Mouse (Mus musculus) retina, postnatal 1 day (tissue): ENCODE measurements around the gene Boll.
A peak's percentile ranks its signal among the peaks of the same experiment; 100 is the strongest.
"Not testable (repeated sequence)": the region's sequence is repeated elsewhere in the genome, so short reads cannot be mapped to it uniquely, and the experiment has no call there.

Experiments used
- DNase-seq: peaks from one replicate; pipeline ENCODE4 v3.0.0-alpha.2; 2012

Boll gene

GRCm38 (mm10) chr1:55363044-55363565, at the start of gene Boll:
TSS of gene Boll (minus strand) at chr1:55363469.
- peak; percentile 84 for DNase-seq

GRCm38 (mm10) chr1:55412569-55412968, 49.3 kb upstream of the Boll start:
- DNase-seq: no peak

GRCm38 (mm10) chr1:55411079-55411478, 47.8 kb upstream of the Boll start:
- DNase-seq: no peak

GRCm38 (mm10) chr1:55410670-55411069, 47.4 kb upstream of the Boll start:
- DNase-seq: no peak

GRCm38 (mm10) chr1:55406531-55407375, 43.5 kb upstream of the Boll start:
- peak; percentile 56 for DNase-seq

GRCm38 (mm10) chr1:55406023-55406413, 42.7 kb upstream of the Boll start:
- DNase-seq: no peak

GRCm38 (mm10) chr1:55405272-55406022, 42.2 kb upstream of the Boll start, which contains the start of gene Plcl1:
TSS of gene Plcl1 (plus strand) at chr1:55405921.
- DNase-seq: peak; percentile 97

GRCm38 (mm10) chr1:55404439-55404838, 41.2 kb upstream of the Boll start:
- DNase-seq: peak; percentile 86

GRCm38 (mm10) chr1:55399891-55400290, 36.6 kb upstream of the Boll start:
- DNase-seq: peak; percentile 79

- peak; percentile 86 for DNase-seq
These were observed 20.0 kb upstream of the Boll start for GRCm38 (mm10) chr1:55383114-55383773.

- no peak for DNase-seq
These were observed 17.3 kb upstream of the Boll start for GRCm38 (mm10) chr1:55380527-55380926.

GRCm38 (mm10) chr1:55372626-55373025, 9.4 kb upstream of the Boll start:
- no peak for DNase-seq

- DNase-seq: peak; percentile 84
These were observed 317 bp upstream of the Boll start for GRCm38 (mm10) chr1:55363586-55363985.

GRCm38 (mm10) chr1:55362634-55363033, 635 bp downstream of the Boll start:
- DNase-seq: peak; percentile 9

- DNase-seq: not testable (repeated sequence)
These were observed 11.4 kb downstream of the Boll start for GRCm38 (mm10) chr1:55351914-55352313.

- DNase-seq: not testable (repeated sequence)
These were observed 37.8 kb downstream of the Boll start for GRCm38 (mm10) chr1:55325496-55325895.

- DNase-seq: peak; percentile 31
These were observed 62.2 kb downstream of the Boll start for GRCm38 (mm10) chr1:55301077-55301476.

- DNase-seq: no peak
These were observed 84.2 kb downstream of the Boll start for GRCm38 (mm10) chr1:55279081-55279480.

GRCm38 (mm10) chr1:55265447-55265846, 97.8 kb downstream of the Boll start:
- DNase-seq: no peak

GRCm38 (mm10) chr1:55264385-55264784, 98.9 kb downstream of the Boll start:
- no peak for DNase-seq

- DNase-seq: no peak
These were observed 116.9 kb downstream of the Boll start for GRCm38 (mm10) chr1:55246374-55246773.

GRCm38 (mm10) chr1:55239237-55239636, 124.0 kb downstream of the Boll start:
- DNase-seq: peak; percentile 83

GRCm38 (mm10) chr1:55238496-55238895, 124.8 kb downstream of the Boll start:
- DNase-seq: no peak
